Mouse (Mus musculus): Measurements from ENCODE around the gene Ccdc32. TPM values are rescaled to one million over a fixed set of nuclear protein-coding genes. Genes with fewer than 3 reads are reported as not detected.
"Not testable (repeated sequence)": the region's sequence is repeated elsewhere in the genome, so short reads cannot be mapped to it uniquely, and the experiment has no call there.

Ccdc32 gene
- polyA plus RNA-seq, 1 experiment from 2014 or later = 31.1 TPM

DNA sequence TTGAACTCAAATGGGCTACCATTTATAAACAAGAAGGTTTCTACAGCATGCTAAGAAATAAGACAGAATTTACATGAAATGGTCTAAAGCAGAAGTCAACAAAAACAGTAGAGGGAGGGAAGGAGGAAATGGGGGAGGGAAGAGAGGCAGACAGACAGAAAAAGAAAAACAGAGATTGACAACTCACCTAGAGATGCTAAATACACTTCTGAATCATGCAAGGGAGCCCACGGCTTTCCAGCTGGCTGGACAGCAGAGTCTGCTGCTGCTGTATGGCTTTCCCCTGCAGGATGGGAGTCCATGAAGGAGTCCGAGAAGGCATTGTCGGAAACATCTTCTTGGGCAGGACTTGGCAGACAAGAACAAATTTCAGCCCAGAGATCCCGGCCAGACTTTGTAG lies 2.2 kb downstream of the Ccdc32 start:
- H3K4me2 ChIP-seq = no peak overlapping the region
- H3K9me3 ChIP-seq (replicated peaks) = no peaks in the 10 kb centered on the region
- H3K4me3 ChIP-seq = no peak overlapping the region
- H3K27ac ChIP-seq = no peak overlapping the region
- 0 out of 2 replicates have a peak, but pooled peaks cover 4% of the 10 kb centered on the region for H3K27me3 ChIP-seq
- no peak overlapping the region for H3K9ac ChIP-seq
- peaks cover 29% of the 10 kb centered on the region for H3K36me3 ChIP-seq (ENCODE audit: poor library complexity, severe bottlenecking)
- ATAC-seq = no peak
- WGBS = 95% methylated on average over 4 of the region's 4 CpGs
- peaks cover 21% of the 10 kb centered on the region for H3K4me1 ChIP-seq

DNA sequence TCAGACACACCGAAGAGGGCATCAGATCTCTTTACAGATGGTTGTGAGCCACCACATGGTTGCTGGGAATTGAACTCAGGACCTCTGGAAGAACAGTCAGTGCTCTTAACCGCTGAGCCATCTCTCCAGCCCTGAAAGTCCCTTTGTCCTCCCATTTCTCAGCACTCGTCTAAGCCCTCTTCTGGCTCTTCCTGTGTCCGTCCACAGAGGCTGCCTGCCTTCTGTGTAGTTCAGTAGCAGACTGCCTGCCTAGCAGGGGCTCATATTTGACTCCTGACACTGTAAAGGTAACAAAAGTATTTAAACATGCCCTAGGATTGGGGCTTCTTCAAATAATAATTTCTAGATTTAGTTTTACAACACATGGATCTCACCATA lies 4.0 kb downstream of the Ccdc32 start:
- no peak for ATAC-seq
- whole genome bisulfite sequencing = 85% methylated on average over 4 of the region's 4 CpGs

GRCm38 (mm10) chr2:119024536-119025238 lies 4.5 kb downstream of the Ccdc32 start:
- 73% methylated on average over 9 of the region's 9 CpGs for WGBS
- Histone ChIP-seq H3K4me1 (peaks cover 21% of the 10 kb centered on the region), H3K4me3 (no peak overlapping the region), H3K4me2 (no peak overlapping the region), H3K27ac (no peak overlapping the region), H3K36me3 (ENCODE audit: poor library complexity, severe bottlenecking) (peaks cover 47% of the 10 kb centered on the region), H3K9ac (no peak overlapping the region), H3K9me3 (replicated peaks) (no peaks in the 10 kb centered on the region), H3K27me3 (no peaks in the 10 kb centered on the region)
- no peak for ATAC-seq

More for the DNA sequence above, 4.0 kb downstream of the Ccdc32 start:
- Histone ChIP-seq H3K4me3 (no peak overlapping the region), H3K27me3 (no peaks in the 10 kb centered on the region), H3K9ac (no peak overlapping the region), H3K27ac (no peak overlapping the region), H3K4me2 (no peak overlapping the region), H3K36me3 (ENCODE audit: poor library complexity, severe bottlenecking) (peaks cover 46% of the 10 kb centered on the region), H3K9me3 (replicated peaks) (no peaks in the 10 kb centered on the region), H3K4me1 (peaks cover 21% of the 10 kb centered on the region)

GRCm38 (mm10) chr2:119023154-119023660 lies 6.0 kb downstream of the Ccdc32 start:
- H3K27ac ChIP-seq = no peak overlapping the region
- H3K9me3 ChIP-seq (replicated peaks) = no peaks in the 10 kb centered on the region
- no peaks in the 10 kb centered on the region for H3K27me3 ChIP-seq
- H3K4me3 ChIP-seq = no peak overlapping the region
- no peak overlapping the region for H3K9ac ChIP-seq
- WGBS = 87% methylated on average over 6 of the region's 6 CpGs
- no peak overlapping the region for H3K4me2 ChIP-seq
- peaks cover 57% of the 10 kb centered on the region for H3K36me3 ChIP-seq (ENCODE audit: poor library complexity, severe bottlenecking)
- peaks cover 21% of the 10 kb centered on the region for H3K4me1 ChIP-seq
- no peak for ATAC-seq

DNA sequence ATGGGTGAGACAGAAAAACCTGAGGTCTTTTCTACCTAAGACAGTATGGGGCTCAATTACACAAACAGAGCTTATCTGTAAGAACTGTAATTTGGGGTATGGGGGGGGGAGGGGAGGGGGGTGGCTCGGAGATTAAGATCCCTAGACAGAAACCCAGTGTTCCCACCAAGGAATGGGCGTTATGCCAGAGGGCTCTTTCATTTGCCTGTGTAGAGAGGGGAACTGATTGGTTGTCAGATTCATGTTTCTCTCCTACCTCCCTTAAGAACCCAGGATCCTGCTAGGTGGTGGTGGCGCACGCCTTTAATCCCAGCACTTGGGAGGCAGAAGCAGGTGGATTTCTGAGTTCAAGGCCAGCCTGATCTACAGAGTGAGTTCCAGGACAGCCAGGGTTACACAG lies 9.7 kb downstream of the Ccdc32 start:
- Histone ChIP-seq H3K4me2 (no peak overlapping the region), H3K9me3 (replicated peaks) (no peaks in the 10 kb centered on the region), H3K9ac (no peak overlapping the region), H3K27ac (peak overlapping the region; percentile 88; the same call in 1 of the 2 replicates), H3K4me1 (peaks cover 16% of the 10 kb centered on the region), H3K36me3 (ENCODE audit: poor library complexity, severe bottlenecking) (peaks cover 52% of the 10 kb centered on the region), H3K27me3 (no peaks in the 10 kb centered on the region), H3K4me3 (no peak overlapping the region)
- WGBS = 59% methylated on average over 4 of the region's 4 CpGs
- ATAC-seq = peak; percentile 69

GRCm38 (mm10) chr2:119019131-119019530 lies 10.1 kb downstream of the Ccdc32 start:
- H3K4me3 ChIP-seq = peak overlapping the region; percentile 15
- H3K27me3 ChIP-seq = no peaks in the 10 kb centered on the region
- H3K9ac ChIP-seq = peak overlapping the region; percentile 50
- 10% methylated on average over 5 of the region's 5 CpGs for WGBS
- H3K4me1 ChIP-seq = peaks cover 16% of the 10 kb centered on the region
- H3K36me3 ChIP-seq (ENCODE audit: poor library complexity, severe bottlenecking) = peaks cover 51% of the 10 kb centered on the region
- no peaks in the 10 kb centered on the region for H3K9me3 ChIP-seq (replicated peaks)
- peak overlapping the region; percentile 88 for H3K27ac ChIP-seq
- peak overlapping the region; percentile 43 for H3K4me2 ChIP-seq
- peak; percentile 87 for ATAC-seq

GRCm38 (mm10) chr2:119018391-119019122 lies 10.6 kb downstream of the Ccdc32 start:
- ATAC-seq = peak; percentile 84
- peak overlapping the region; percentile 15 for H3K4me3 ChIP-seq
- peak overlapping the region; percentile 50 for H3K9ac ChIP-seq

GRCm38 (mm10) chr2:119017647-119018046 lies 11.5 kb downstream of the Ccdc32 start:
- no peak for ATAC-seq
- H3K27me3 ChIP-seq = no peaks in the 10 kb centered on the region
- H3K27ac ChIP-seq = no peak overlapping the region
- WGBS = 93% methylated on average over 3 of the region's 3 CpGs
- no peaks in the 10 kb centered on the region for H3K9me3 ChIP-seq (replicated peaks)
- H3K4me3 ChIP-seq = no peak overlapping the region
- H3K4me1 ChIP-seq = peaks cover 16% of the 10 kb centered on the region
- no peak overlapping the region for H3K9ac ChIP-seq
- peaks cover 44% of the 10 kb centered on the region for H3K36me3 ChIP-seq (ENCODE audit: poor library complexity, severe bottlenecking)
- H3K4me2 ChIP-seq = no peak overlapping the region

More at GRCm38 (mm10) chr2:119018391-119019122, 10.6 kb downstream of the Ccdc32 start:
- Histone ChIP-seq H3K4me2 (peak overlapping the region; percentile 43), H3K9me3 (replicated peaks) (no peaks in the 10 kb centered on the region), H3K27me3 (no peaks in the 10 kb centered on the region), H3K4me1 (peaks cover 16% of the 10 kb centered on the region), H3K27ac (peak overlapping the region; percentile 88), H3K36me3 (ENCODE audit: poor library complexity, severe bottlenecking) (peaks cover 49% of the 10 kb centered on the region)
- WGBS = 57% methylated on average over 22 of the region's 22 CpGs

DNA sequence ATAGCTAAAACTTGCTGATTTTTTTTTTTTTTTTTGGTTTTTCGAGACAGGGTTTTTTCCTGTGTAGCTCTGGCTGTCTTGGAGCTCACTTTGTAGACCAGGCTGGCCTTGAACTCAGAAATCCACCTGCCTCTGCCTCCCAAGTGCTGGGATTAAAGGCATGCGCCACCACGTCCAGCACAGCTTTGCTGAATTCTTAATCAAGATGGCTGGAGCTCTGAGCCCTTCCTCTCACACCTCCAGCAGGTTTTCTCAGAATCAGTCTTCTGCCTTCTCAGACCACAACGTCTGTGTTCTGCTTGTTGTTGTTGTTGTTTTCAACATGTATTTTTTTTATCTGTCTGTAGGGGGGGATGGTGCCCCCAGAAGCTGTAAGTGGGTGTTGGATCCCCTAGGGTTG lies 12.9 kb downstream of the Ccdc32 start:
- not testable (repeated sequence) for H3K9me3 ChIP-seq (replicated peaks); H3K27me3 ChIP-seq; H3K27ac ChIP-seq; H3K4me2 ChIP-seq; H3K4me3 ChIP-seq; ATAC-seq; H3K9ac ChIP-seq
- Histone ChIP-seq H3K4me1 (peaks cover 16% of the 10 kb centered on the region), H3K36me3 (ENCODE audit: poor library complexity, severe bottlenecking) (peaks cover 31% of the 10 kb centered on the region)
- WGBS = 84% methylated on average over 4 of the region's 4 CpGs

GRCm38 (mm10) chr2:119015604-119016180 lies 13.5 kb downstream of the Ccdc32 start:
- H3K27ac ChIP-seq = no peak overlapping the region
- H3K27me3 ChIP-seq = no peaks in the 10 kb centered on the region
- peaks cover 16% of the 10 kb centered on the region for H3K4me1 ChIP-seq
- no peak for ATAC-seq
- no peak overlapping the region for H3K4me2 ChIP-seq
- 72% methylated on average over 12 of the region's 12 CpGs for WGBS
- H3K4me3 ChIP-seq = no peak overlapping the region
- no peak overlapping the region for H3K9ac ChIP-seq
- H3K9me3 ChIP-seq (replicated peaks) = no peaks in the 10 kb centered on the region
- peaks cover 25% of the 10 kb centered on the region for H3K36me3 ChIP-seq (ENCODE audit: poor library complexity, severe bottlenecking)

GRCm38 (mm10) chr2:119014989-119015388 lies 14.2 kb downstream of the Ccdc32 start:
- H3K4me1 ChIP-seq = peaks cover 16% of the 10 kb centered on the region
- no peak overlapping the region for H3K4me2 ChIP-seq
- H3K27me3 ChIP-seq = no peaks in the 10 kb centered on the region
- no peaks in the 10 kb centered on the region for H3K9me3 ChIP-seq (replicated peaks)
- 86% methylated on average over 7 of the region's 7 CpGs for WGBS
- peaks cover 19% of the 10 kb centered on the region for H3K36me3 ChIP-seq (ENCODE audit: poor library complexity, severe bottlenecking)
- H3K9ac ChIP-seq = no peak overlapping the region
- H3K27ac ChIP-seq = no peak overlapping the region
- ATAC-seq = no peak
- H3K4me3 ChIP-seq = no peak overlapping the region

GRCm38 (mm10) chr2:119009376-119009775 lies 19.8 kb downstream of the Ccdc32 start:
- no peak overlapping the region for H3K27ac ChIP-seq
- ATAC-seq = no peak
- WGBS = 95% methylated on average over 2 of the region's 2 CpGs
- H3K36me3 ChIP-seq (ENCODE audit: poor library complexity, severe bottlenecking) = no peaks in the 10 kb centered on the region
- H3K4me3 ChIP-seq = no peak overlapping the region
- no peak overlapping the region for H3K9ac ChIP-seq
- no peak overlapping the region for H3K4me2 ChIP-seq
- no peaks in the 10 kb centered on the region for H3K27me3 ChIP-seq
- H3K9me3 ChIP-seq (replicated peaks) = no peaks in the 10 kb centered on the region
- no peaks in the 10 kb centered on the region for H3K4me1 ChIP-seq
